Mouse (Mus musculus): ENCODE measurements at regions not wholly inside any gene's neighbourhood (a gene's known extent, or its start where the extent isn't known, plus 50 kb on each side); places are given as distances from the start of the nearest gene placed in this dataset.
A peak's percentile ranks its signal among the peaks of the same experiment; 100 is the strongest.

DNA sequence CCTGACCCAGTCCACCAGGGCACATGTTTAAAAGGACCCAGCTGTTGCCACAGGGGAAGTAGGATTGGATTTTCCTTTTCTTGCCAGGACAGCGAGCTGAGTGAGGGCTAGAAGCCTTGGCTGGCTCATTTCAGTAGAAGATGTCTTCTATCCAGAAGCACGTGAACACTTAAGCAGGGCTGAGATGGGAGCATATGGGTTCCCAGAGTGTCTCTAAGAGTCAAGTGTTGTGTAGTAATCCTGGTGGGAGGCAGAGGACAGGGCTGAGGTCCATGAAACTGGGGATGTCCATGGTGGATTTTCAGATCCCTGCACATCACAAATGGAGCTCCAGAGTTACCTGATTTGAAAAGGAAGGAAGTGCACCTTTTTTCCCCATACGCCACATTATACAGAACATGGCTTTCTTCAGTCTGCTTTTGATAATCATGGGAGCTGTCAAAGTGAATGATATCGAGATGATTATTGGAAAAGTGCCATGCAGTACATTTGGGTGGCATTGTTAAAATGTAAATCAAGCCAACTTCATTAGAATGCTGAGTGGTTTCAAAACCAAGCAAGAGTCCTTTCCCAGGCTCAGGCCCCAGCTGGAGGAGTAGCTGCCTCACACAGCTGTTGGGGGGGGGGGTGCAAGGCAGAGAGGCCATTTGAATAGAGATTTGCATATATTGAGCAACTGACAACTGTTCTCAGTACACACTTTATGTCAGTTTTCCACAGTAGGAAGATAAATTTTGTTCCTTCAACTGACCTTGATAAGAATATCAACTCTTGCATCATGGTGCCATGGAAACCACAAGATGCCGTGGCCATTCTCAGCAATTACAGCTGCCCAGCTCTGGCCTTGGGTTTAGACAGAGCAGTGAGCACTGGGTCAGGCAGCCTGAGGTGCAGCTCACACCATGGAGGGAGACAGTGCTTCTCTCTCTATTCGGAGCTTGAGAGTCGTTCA, 81.7 kb downstream of the Slc35b3 start:
- Histone ChIP-seq H3K4me3 (ENCODE audit: low read depth, low read length) (no peak overlapping the region), H3K27ac (ENCODE audit: low read depth, low read length) (no peak overlapping the region), H3K27me3 (ENCODE audit: insufficient read depth, low read length) (no peaks in the 10 kb centered on the region), H3K9me3 (ENCODE audit: low read length) (no peaks in the 10 kb centered on the region), H3K36me3 (ENCODE audit: insufficient read depth, low read length) (no peaks in the 10 kb centered on the region), H3K9ac (replicated peaks; ENCODE audit: low read length, poor library complexity, severe bottlenecking) (no peak overlapping the region), H3K4me1 (ENCODE audit: insufficient read depth, low read length) (no peaks in the 10 kb centered on the region), H3K4me2 (ENCODE audit: low read depth, low read length, poor library complexity, severe bottlenecking) (no peak overlapping the region)
- ATAC-seq (ENCODE audit: low FRiP score) (no peak), DNase-seq (ENCODE audit: low spot score) (no peak)
- WGBS: 61% methylated on average over 7 of the region's 7 CpGs
- TF ChIP-seq CTCF (IDR thresholded peaks at IDR 0.05): no peak

GRCm38 (mm10) chr13:38875923-38876322, 84.8 kb downstream of the Slc35b3 start:
- Histone ChIP-seq H3K9ac (replicated peaks; ENCODE audit: low read length, poor library complexity, severe bottlenecking) (no peak overlapping the region), H3K27me3 (ENCODE audit: insufficient read depth, low read length) (no peaks in the 10 kb centered on the region), H3K4me2 (ENCODE audit: low read depth, low read length, poor library complexity, severe bottlenecking) (no peak overlapping the region), H3K4me3 (ENCODE audit: low read depth, low read length) (no peak overlapping the region), H3K27ac (ENCODE audit: low read depth, low read length) (no peak overlapping the region), H3K9me3 (ENCODE audit: low read length) (no peaks in the 10 kb centered on the region), H3K4me1 (ENCODE audit: insufficient read depth, low read length) (no peaks in the 10 kb centered on the region), H3K36me3 (ENCODE audit: insufficient read depth, low read length) (no peaks in the 10 kb centered on the region)
- WGBS: 89% methylated on average over 2 of the region's 2 CpGs
- no peak for TF ChIP-seq CTCF (IDR thresholded peaks at IDR 0.05)
- ATAC-seq (ENCODE audit: low FRiP score) (no peak), DNase-seq (ENCODE audit: low spot score) (no peak)

DNA sequence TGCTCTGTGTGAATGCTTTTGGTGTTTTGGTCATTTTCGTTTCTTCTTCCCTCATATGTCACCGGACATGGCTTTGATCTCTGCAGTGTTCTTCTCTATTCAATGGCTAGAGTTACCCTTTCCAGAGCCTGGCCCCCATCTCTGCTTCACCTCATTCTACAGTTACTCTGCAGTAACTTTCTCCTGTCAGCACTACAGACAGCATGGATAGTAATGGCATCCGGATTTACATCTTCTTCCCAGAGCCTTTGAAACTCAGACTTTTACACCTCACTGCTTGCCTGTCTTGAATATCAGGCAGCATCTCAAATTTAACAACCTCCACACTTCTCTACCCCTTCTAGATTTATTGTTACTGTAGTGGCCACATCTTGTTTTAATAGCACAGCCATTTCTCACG, 96.7 kb downstream of the Slc35b3 start:
- DNase-seq (ENCODE audit: low spot score) (no peak), ATAC-seq (ENCODE audit: low FRiP score) (no peak)
- no peak overlapping the region for H3K9ac ChIP-seq (replicated peaks; ENCODE audit: low read length, poor library complexity, severe bottlenecking)
- TF ChIP-seq CTCF (IDR thresholded peaks at IDR 0.05): no peak
- H3K36me3 ChIP-seq (ENCODE audit: insufficient read depth, low read length): no peaks in the 10 kb centered on the region
- H3K4me2 ChIP-seq (ENCODE audit: low read depth, low read length, poor library complexity, severe bottlenecking): no peak overlapping the region
- no peaks in the 10 kb centered on the region for H3K9me3 ChIP-seq (ENCODE audit: low read length)
- no peak overlapping the region for H3K4me3 ChIP-seq (ENCODE audit: low read depth, low read length)
- H3K27me3 ChIP-seq (ENCODE audit: insufficient read depth, low read length): no peaks in the 10 kb centered on the region
- 73% methylated on average over 4 of the region's 4 CpGs for WGBS
- H3K27ac ChIP-seq (ENCODE audit: low read depth, low read length): no peak overlapping the region
- no peaks in the 10 kb centered on the region for H3K4me1 ChIP-seq (ENCODE audit: insufficient read depth, low read length)

GRCm38 (mm10) chr13:38855742-38856141, 104.9 kb downstream of the Slc35b3 start:
- DNase-seq (ENCODE audit: low spot score) (no peak), ATAC-seq (ENCODE audit: low FRiP score) (no peak)
- no peaks in the 10 kb centered on the region for H3K36me3 ChIP-seq (ENCODE audit: insufficient read depth, low read length)
- H3K4me2 ChIP-seq (ENCODE audit: low read depth, low read length, poor library complexity, severe bottlenecking): no peak overlapping the region
- H3K9ac ChIP-seq (replicated peaks; ENCODE audit: low read length, poor library complexity, severe bottlenecking): no peak overlapping the region
- no peak overlapping the region for H3K4me3 ChIP-seq (ENCODE audit: low read depth, low read length)
- peak; percentile 64 for TF ChIP-seq CTCF (IDR thresholded peaks at IDR 0.05)
- no peaks in the 10 kb centered on the region for H3K27me3 ChIP-seq (ENCODE audit: insufficient read depth, low read length)
- no peaks in the 10 kb centered on the region for H3K4me1 ChIP-seq (ENCODE audit: insufficient read depth, low read length)
- no peaks in the 10 kb centered on the region for H3K9me3 ChIP-seq (ENCODE audit: low read length)
- H3K27ac ChIP-seq (ENCODE audit: low read depth, low read length): no peak overlapping the region
- 56% methylated on average over 3 of the region's 3 CpGs for WGBS

DNA sequence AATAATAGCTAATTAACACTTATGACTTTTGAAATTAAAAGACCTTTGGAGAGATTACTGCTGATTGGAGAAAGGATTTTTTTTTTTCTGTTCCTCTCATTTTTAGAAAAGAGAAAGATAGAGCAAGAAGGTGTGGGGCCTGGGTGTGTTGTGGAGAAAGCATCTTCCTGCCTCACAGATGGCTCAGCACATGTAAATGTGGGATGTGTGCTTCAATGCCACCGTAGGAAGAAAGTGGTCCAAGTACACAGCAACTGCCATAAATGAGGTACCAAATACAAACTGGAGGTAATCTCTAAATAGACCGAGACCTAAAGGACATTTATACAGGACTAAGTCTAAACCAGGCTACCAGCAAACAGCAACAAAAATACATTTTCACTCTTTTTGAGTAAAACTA, 105.7 kb downstream of the Slc35b3 start:
- WGBS: 89% methylated on average over 2 of the region's 2 CpGs
- no peak for ATAC-seq (ENCODE audit: low FRiP score)
- no peak overlapping the region for H3K4me2 ChIP-seq (ENCODE audit: low read depth, low read length, poor library complexity, severe bottlenecking)

DNA sequence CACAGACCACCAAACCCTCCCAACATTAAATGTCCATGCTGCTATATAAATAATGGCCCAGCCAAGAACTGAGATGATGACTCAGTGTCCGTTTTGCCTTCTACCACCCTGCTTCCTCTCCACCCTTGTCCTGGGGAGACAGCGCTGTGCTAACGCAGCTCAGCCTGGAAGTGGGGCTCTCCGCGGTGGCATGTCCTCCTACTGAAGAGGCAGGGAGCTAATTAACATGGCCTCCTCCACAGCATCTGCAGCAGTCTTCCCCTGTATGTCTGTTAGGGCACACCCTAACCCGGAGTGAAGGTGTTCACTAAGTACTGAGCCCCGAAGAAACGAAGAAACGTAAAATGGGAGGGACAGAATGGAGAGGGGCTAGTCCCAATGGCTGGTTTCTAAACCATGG, 107.8 kb downstream of the Slc35b3 start:
- ATAC-seq (ENCODE audit: low FRiP score) (no peak), DNase-seq (ENCODE audit: low spot score) (no peak)
- Histone ChIP-seq H3K9me3 (ENCODE audit: low read length) (no peaks in the 10 kb centered on the region), H3K4me1 (ENCODE audit: insufficient read depth, low read length) (no peaks in the 10 kb centered on the region), H3K4me3 (ENCODE audit: low read depth, low read length) (no peak overlapping the region), H3K27ac (ENCODE audit: low read depth, low read length) (no peak overlapping the region), H3K27me3 (ENCODE audit: insufficient read depth, low read length) (no peaks in the 10 kb centered on the region), H3K36me3 (ENCODE audit: insufficient read depth, low read length) (no peaks in the 10 kb centered on the region), H3K4me2 (ENCODE audit: low read depth, low read length, poor library complexity, severe bottlenecking) (no peak overlapping the region), H3K9ac (replicated peaks; ENCODE audit: low read length, poor library complexity, severe bottlenecking) (no peak overlapping the region)
- TF ChIP-seq CTCF (IDR thresholded peaks at IDR 0.05): no peak
- WGBS: 49% methylated on average over 9 of the region's 9 CpGs

More for the DNA sequence above, 105.7 kb downstream of the Slc35b3 start:
- no peaks in the 10 kb centered on the region for H3K36me3 ChIP-seq (ENCODE audit: insufficient read depth, low read length)
- TF ChIP-seq CTCF (IDR thresholded peaks at IDR 0.05): no peak
- no peak overlapping the region for H3K27ac ChIP-seq (ENCODE audit: low read depth, low read length)
- no peak for DNase-seq (ENCODE audit: low spot score)
- no peaks in the 10 kb centered on the region for H3K27me3 ChIP-seq (ENCODE audit: insufficient read depth, low read length)
- H3K4me1 ChIP-seq (ENCODE audit: insufficient read depth, low read length): no peaks in the 10 kb centered on the region
- H3K9ac ChIP-seq (replicated peaks; ENCODE audit: low read length, poor library complexity, severe bottlenecking): no peak overlapping the region
- no peaks in the 10 kb centered on the region for H3K9me3 ChIP-seq (ENCODE audit: low read length)
- no peak overlapping the region for H3K4me3 ChIP-seq (ENCODE audit: low read depth, low read length)
